Mouse (Mus musculus) forebrain, embryonic 11.5 days (tissue): ENCODE measurements around the gene E2f3. TPM values are rescaled to one million over a fixed set of nuclear protein-coding genes. Genes with fewer than 3 reads are reported as not detected.

Experiments
- polyA plus RNA-seq: library from polyadenylated mRNA; unstranded; fragments of >200 nt; fragmentation: Nextera tagmentation; extraction: Ambion mirVana; gene quantifications from 2 replicates; pipeline ENCODE4 v1.2.1, GENCODE M21; 2014

Gene E2f3
- polyA plus RNA-seq, 1 experiment from 2014 or later, result 23.1 TPM

Other genes with a start within 250 kb of the E2f3 start
- 37.5 and 38.9 TPM in 2 replicates for gene Cdkal1, start 130.4 kb downstream of the E2f3 start, polyA plus RNA-seq
- gene Mboat1, start 150.4 kb upstream of the E2f3 start, polyA plus RNA-seq, result 5.5 and 6.0 TPM in 2 replicates